Mouse (Mus musculus) inflammation-experienced regulatory T-cells, adult 6 months (primary cell): ENCODE data around the gene Clcn2. TPM values are rescaled to one million over a fixed set of nuclear protein-coding genes. Genes with fewer than 3 reads are reported as not detected.
A peak's percentile ranks its signal among the peaks of the same experiment; 100 is the strongest.

Source experiments
- ATAC-seq: one replicate; pipeline ENCODE4 v1.8.0; 2017
- polyA plus RNA-seq, 3 experiments: library from polyadenylated mRNA; unstranded; fragments of 100-300 nt; shearing (Covaris generic); gene quantifications; one replicate each; pipeline ENCODE4 v1.2.1; 2017

Gene Clcn2
- polyA plus RNA-seq, 3 experiments from 2014 or later: 0.48 to 1.2 (median 0.79) TPM

DNA sequence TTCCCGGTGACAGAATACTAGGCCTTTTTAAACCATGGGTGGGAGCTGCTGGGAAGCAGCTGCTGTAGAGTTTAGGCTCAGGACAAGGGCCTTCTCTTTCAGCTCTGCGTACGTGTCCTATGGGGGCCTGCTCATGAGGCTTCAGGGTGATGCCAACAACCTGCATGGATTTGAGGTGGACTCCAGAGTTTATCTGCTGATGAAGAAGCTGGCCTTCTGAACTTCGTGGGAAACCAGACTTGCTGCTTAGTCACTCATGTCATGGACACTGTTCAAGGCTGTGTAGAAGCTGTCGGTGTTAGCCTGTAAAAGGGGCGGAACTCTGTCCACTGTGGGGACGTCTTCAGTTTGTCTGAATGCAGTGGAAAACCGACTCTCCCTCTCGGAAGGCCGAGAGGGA is 4.3 kb upstream of the Clcn2 start:
- ATAC-seq: no peak

DNA sequence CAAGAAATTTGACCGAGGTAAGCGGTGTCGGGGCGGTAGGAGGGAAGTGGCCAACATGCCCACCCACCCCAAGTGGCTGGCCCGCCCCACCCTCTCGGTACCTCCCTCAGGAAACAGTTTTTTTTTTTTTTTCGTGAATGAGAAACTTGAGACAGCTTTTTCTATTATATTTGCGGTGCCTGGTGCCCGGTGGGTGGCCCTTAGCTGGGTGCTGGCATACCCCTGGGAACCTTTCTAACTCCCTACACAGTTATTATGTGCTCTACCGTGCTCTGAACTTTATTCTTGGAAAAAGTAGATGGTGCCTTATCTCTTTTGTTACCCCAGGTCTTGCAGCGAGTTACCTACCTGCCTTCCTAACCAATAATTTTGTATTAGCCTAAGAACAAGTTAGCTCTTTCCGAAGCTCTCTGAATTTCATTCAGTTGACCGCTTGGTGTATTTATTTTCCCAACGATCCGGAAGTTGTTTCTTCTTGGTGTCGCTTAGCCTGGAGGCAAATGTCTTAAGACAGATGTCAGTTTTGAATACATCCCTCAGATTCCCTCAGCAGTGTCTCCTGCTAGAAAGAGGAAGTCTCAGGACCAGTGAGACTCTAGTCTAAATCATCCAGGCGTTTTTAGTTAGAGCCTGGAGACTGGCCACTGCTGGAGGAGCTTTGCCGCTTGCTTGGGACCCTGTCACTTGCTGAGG is 578 bp upstream of the Clcn2 start:
- no peak for ATAC-seq

DNA sequence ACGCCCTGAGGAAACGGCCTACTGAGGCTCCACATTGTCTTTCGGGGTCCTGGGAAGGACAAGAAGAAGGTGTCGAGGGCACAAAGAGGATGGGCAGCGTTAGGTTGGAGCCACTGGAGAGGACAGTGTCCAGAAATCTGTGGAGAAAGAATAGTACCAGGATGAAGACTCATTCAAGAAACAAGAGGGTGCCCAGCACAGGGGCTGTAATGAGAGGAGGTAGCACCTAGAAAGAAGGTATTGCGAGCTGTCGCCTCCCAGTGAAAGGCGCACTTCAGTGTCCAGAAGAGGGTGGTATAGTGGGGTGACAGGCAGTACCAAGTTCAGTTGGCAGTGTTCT is 735 bp downstream of the Clcn2 start:
- ATAC-seq: no peak

DNA sequence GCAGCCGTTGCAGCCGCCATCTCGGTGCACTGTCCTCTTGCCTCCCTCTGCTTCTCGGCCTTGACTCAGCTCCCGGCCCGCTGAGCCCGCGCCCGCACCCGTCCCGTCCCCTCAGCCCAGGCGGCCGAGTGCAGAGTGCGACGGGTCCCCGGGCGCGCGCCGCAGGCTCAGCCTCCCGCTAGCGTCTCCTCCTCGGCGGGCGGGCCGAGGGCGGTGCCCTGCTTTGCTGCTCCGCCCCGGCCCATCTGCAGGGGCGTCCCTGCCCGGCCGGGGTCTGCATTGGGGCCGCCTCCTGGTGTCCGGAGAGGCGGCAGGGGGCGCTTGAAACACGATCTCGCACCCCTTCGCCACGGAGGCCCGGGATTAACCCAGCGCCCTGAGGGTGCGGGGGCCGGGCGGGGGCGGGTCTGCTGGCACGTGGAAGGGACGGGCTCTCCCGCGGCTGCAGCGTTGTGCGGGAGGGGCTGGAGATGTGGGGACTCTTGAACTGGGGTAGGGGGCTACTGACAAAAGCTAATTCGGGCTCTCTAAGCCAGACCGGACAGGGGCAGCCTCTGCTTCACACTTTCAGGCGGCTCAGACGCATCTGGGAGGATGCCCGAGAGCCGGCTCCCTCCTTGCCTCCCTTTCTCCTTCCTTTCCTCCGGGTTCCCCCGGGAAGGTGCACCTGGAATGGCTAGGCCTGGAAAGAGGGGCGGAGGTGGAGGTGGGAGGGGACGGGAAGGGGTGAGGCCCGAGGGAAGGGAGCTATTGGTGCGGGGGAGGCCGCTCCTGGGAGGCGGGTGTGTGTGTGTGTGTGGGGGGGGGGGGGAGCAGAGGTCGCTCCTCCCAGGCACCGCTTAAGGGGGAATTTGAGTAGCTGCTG is 1.3 kb downstream of the Clcn2 start:
- ATAC-seq: peak; percentile 31

DNA sequence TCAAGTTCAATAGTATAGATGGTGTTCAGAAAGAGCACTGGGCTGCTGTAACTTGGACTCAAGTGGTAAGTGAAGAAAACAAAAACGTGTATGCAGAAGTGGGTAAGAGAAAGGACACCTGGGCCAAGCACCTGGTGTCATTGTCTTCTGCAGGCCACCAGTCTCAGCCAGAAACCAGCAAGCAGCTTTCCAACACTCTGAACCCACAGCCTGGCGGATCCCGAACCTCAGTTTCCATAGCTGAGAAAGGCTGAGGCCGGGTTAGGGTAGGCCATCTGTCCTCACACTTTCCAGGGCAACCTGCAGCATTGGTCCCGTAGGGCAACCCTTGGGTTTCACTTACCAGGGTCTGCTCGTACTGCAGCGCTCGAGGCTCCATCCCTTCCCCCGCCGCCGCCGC is 2.0 kb downstream of the Clcn2 start:
- no peak for ATAC-seq

DNA sequence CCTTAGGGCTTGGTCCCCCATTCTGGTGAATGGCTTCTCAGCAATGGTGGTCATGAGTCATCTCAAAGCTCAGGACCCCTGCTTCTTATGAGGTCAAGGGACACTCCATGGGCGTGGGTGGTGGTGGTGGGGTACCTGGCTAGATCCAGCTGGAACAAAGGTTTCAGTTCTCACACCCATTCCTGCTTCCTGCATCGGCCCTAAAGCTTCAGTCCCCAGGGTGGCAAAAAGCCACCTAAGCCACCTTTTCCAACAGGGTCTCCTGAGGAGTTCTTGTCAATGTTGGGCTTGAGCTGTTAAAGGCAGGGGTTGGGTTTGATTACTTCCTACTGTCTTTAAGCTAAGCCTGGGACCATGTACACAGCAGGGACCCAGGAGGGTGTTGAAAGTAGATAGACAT is 2.4 kb downstream of the Clcn2 start:
- ATAC-seq: no peak

DNA sequence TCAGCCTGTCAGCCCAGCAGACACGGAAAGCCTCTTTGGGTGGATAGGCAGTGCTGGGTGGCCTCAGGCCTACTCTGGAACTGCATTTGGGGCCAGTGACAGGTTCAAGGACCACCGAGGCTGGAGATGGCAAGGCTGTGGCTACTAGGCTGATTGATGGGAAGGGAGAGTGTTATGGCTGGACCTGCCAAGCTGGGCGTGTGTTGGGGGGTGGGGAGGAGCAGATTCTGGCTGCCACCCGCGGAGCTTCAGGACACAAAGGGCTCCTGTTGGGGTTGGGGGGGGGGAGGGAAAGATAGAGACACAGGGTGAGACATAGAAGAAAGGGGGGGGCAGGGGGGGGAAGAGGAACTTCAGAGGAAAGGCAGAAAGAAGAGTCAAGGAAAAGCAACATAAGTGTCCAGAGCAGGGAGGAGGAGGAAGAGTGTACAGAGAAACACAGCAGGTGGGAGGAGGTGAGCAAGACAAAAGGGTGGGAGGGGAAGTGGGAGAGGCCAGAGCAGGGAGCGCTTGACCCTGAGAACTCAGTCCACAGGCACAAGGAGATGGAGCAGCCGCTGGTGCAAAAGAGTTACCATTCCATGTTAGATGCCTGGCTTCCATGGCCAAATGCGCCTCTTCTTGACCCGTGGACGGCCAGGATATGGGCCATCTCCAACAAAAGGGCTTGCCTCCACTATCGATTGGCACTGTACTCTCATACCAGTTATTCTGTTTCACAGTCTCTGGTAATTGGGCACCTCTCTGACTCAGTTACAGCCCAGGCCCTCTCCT is 3.1 kb downstream of the Clcn2 start:
- no peak for ATAC-seq

DNA sequence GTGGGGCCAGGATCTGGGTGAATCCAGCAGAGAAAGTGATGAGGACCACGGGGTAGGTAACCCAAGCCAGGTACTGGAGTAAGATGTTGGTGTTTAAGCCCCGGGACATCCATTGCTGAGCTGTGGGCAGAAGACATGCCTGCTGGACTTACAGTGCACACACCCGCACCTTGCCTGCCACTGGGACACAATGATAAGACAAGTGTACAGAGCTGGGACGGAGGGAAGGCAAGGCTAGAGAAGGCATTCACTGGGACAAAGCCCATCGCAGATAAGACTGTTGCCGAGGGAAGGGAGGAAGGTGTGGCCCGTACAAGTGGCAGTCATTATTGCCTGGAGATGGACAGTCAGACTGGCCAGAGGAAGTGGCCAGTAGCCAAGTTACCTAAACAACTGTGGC is 4.7 kb downstream of the Clcn2 start:
- no peak for ATAC-seq

DNA sequence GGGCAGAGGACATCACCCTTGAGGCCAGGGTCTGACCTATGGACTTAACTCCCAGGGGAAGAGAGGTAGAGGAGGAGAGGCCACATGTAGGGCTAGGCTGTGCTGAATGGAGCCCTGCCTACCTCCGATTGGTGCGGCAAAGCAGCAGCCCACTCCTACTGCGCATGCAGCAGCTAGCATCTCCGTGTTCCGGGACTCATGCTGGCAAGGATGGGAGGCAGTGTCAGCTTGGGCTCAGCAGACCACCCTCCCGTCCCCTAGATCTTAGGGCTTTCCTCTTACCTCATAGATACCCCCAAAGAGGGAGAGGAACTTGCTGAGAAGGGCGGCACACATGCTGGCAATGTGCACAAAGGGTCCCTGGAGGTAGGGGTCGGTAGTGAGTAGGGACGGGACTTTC is 5.4 kb downstream of the Clcn2 start:
- no peak for ATAC-seq

DNA sequence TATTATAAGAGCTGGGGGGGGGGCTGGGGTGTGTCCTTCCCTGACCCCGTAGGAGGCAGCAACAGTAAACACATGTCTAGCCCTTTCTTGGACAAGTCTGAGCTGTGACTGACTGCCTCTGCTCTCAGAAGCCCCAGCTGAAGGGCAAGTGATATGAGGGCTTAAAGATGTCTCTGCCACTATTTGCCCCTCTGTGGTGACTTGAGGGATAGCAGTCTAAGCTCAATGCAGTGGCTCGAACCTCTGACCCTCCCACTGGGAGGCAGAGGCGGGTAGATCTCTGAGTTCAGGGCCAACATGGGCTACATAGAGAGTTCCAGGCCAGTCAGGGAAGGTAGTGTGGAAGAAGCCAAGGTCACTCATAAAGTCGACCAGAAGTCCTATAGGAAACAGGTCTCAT is 6.7 kb downstream of the Clcn2 start:
- no peak for ATAC-seq

DNA sequence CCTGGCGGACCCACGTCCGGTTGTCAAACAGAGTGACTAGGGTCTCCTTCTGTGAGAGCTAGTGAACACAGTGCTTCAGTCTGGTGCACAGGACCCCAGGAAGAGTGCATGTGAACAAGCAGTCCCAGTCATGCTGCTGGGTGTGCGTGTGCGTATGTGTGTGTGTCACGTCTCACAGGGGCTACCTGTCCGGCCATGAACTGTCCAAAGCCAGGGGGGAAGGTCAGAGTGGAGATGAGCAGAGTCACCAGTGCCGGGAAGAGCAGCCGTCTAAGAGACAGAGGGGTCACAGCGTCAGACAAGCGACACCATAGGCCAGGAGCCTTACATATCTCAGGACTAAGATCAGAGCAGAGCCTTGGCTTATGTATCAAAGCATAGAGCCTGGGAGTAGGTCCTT is 7.2 kb downstream of the Clcn2 start:
- no peak for ATAC-seq

DNA sequence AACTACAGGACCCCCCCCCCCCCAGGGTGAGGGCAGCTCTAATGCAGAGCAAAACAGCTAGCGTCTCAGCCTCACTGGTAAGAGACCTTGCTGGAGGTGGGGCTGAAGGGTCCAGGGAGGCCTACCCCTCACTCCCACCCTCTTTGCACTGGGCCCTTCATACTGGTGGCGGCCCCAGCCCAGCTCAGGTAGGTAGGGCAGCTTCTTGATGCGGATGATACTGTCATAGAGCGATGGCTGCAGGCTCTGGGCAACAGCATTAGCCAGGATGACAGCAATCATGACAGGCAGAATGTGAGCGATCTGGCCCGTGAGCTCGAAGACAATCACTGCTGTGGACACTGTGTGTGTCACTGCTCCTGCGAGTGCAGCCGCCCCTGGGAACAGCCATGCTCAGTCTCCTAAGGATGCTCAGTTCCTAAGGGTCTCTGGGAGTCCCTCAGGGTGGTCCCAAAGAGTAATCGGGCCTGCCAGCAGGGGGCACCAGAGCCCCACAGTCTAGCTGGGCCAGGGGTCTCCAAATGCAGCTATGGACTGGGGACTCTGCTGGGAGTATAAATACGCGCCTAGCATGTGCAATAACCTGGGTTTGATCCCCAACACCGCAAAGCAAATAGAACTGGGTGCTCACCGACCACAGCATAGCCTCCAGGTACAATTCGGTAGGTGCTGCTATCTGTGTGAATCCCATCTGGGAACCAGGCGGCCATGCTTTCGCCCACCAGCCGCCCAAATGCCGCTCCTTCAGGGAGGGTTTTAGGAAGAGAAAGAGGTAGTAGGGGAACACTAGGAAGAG is 8.4 kb downstream of the Clcn2 start:
- no peak for ATAC-seq

DNA sequence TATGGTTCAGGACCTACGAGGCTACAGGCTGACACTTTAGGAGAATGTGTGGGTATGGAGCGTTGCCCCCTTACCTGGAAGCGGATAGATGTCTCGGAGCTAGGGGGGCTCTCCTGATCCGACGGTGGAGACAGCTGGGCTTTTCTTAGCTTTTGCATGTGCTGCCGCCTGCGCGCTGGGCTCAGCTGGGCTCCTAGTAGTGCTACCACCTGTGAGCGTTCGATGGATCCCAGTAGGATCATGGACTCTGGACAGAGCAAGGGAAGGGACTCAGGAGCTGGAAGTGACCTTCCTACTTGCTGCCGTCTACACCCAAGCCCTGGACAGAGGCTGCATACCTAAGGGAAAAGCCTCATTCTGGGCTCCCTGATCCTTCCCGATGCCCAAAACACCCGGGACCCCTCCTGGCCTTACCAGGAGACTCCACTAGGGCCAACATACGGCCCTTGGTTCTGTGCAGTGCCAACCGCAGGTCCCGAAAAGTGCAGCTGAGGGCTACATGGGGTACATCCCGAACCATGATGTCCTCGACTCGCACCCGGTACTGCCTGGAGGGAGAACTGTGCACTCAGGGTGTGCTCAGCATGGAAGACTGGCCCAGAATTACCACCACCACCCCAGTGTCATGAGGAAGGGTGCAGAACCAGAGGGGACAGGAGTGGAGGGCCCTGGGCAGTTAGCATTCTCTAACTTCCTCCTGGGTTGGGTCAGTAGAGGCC is 9.2 kb downstream of the Clcn2 start:
- no peak for ATAC-seq

DNA sequence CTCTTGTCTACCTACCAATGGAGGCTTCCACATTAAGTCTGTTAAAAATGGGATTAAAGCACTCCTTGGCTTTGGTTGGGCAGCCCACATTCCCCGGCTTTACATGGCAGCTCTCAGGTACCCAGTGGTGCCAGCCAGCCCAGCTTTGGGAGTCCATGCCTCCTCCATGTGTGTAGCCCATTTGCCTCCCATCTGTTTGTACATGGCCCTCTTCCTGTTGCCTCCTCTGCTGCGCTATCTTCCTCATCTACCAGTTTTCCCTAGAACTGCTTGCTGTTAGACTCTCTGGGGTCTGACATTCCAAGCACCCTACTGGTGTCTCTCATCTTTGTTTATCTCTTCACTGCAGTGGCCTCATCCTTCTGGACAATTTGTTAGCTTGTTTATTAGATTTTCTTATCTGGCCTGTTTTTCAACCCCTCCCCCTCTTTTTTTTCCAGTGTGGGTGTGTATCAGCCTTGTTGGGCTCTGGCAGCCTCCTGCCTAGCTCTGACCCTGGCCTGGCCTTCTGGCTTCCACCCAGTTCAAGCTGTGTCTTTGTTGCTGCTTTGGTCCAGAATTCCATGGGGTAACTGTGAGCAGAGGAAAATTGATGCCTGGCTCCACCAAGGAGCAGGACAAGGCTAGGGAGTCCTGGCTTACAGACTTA is 11.0 kb downstream of the Clcn2 start:
- ATAC-seq: no peak

DNA sequence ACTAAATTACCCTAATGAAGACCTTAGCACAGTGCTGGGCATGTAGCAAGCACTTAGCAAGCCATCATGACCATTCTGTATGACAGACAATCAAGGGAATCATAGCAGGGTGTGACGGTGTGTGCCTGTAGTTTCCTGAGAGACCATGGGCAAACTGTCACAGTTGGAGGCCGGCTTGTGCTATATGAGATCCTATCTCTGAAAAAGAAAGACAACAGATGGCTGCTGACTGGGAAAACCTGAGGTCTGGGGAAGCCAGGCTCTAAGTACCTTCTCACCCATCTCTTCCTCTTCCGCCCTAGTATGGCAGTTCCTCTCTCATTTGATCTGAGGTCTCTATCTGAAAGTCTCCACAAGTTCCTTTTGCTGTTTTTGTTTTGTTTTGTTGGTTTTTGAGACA is 11.8 kb downstream of the Clcn2 start:
- no peak for ATAC-seq

DNA sequence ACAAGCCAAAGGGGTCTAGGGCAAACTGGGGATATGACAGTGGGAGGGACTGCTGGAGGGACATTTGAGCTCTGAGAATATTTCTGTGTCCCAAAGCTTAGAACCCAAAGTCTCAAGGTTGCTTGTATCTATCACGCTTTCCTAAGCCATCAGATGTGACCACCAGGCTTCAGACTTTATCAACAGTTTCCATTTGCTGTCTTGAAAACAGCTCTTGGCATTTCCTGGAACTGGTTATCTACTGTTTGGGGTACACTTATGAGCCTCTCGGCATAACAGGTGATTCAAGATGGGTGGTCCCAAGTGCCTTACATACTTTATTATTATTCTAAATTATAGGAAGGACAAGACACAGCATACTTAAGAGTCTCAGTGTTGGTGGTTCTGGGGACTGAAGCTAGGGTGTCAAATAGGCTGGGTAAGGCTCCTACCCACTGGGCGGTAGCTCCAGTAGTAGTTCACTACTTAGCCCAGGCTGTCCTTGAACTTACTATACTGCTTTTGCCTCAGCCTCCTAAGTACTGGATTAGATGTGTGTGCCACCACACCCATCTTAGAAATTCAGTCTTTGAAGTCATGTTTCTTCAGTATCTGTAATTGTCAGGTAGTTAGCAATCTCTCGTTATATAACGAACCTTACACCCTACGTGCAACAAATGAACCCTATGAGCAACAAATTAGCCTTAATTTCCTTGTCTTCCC is 13.7 kb downstream of the Clcn2 start:
- ATAC-seq: no peak

DNA sequence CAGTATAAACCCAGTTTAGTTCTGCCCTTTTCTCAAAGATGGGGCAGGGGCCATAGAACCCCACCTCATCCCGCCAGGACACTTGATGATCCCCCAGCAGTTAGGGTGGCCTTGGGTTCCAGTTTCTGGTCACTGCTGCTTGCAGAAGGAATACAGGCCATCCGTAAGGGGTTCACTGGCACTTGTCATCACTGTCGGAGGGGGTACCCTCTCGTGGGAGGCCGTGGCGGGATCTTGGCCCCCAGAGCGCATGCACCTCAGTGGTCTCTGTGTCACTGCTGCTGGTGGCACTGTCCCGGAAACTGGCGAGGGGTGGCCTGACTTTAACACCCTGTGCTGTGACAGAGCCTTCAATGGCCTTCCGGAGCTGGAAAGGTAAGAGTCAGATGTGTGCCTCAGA is 14.5 kb downstream of the Clcn2 start:
- no peak for ATAC-seq

DNA sequence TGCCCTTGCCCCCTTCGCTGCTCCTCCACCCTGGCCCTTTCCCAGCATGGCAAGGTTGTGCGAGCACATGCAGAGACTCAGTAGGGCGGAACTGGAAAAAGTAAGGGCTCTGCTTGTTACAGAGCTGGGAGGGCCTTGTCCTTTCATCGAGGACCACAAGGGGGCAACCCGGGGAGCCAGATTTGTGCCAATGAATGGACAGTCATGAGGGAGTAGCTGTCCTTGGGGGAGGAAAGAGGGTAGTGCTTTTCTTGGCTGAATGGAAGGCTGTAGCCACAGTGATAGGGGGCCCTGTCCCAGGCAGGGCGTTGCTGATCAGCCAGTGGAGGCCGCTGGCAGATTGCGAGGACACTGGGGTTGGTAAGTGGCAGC is 15.0 kb downstream of the Clcn2 start:
- ATAC-seq: no peak

DNA sequence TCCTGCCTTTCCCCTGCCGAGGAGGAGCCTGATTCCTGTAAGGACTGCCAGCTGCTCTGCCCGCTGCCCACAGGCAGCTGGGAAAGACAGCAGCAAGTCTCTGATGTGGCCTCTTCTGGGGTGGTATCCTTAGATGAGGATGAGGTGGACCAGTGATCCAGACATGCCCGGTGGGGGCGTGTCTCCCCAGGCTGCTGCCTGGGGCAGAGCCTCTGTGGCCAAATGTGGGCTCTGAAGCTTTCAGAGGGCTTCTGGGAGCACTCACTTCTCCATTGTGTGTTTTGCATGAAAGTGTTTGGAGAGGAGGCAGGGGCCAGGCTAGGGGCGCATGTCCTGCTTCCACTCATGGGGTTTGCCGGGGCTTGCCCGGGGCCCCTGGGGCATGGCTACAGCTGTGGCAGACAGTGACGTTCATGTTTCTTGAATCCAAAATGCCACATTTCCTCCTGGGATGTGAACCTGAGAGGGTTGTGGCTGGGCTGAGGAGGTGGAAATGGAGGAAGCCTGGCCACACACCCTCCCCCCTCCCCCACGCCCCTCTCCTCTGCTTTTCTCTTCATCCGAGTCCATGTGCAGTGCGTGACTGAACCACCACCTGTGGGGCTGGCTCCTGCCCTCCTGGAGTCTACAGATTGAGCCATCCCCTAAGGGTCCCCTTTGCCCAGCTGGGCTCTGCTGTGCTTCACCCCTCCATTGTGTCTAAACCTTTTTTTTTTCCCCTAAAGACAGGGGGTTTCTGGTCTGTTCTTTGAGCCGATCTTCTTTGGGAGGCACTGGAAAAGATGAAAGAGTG is 15.6 kb downstream of the Clcn2 start:
- ATAC-seq: no peak

DNA sequence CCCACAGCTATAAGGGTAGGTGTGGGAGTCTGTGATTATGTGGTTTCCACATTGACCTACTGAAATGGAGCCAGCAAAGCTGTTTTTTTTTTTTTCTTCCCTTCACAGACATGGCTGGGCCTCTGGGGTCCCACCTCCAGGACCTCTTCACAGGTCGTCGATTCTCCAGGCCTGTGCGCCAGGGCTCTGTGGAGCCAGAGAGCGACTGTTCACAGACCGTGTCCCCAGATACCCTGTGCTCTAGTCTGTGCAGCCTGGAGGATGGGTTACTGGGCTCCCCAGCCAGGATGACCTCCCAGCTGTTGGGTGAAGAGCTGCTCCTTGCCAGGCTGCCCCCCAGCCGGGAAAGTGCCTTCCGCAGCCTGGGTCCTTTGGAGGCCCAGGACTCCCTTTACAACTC is 16.2 kb downstream of the Clcn2 start:
- no peak for ATAC-seq
